Mouse (Mus musculus) megakaryocyte, embryonic 14.5 days (primary cell): ENCODE data around the gene Dzip1. TPM values are rescaled to one million over a fixed set of nuclear protein-coding genes. Genes with fewer than 3 reads are reported as not detected.
A peak's percentile ranks its signal among the peaks of the same experiment; 100 is the strongest.

ENCODE experiments used
- H3K27me3 ChIP-seq: replicated peaks from 2 replicates; pipeline ENCODE3; 2012; ENCODE audit warnings: inconsistent platforms
- H3K36me3 ChIP-seq: replicated peaks from 2 replicates; pipeline ENCODE3; 2012; ENCODE audit warnings: low read length, inconsistent platforms, mixed read lengths
- H3K4me1 ChIP-seq: 2 replicates; pipeline ENCODE4 v1.6.1; 2012; ENCODE audit warnings: inconsistent platforms
- H3K4me3 ChIP-seq: replicated peaks from 2 replicates; pipeline ENCODE3; 2012; ENCODE audit warnings: moderate library complexity, mild to moderate bottlenecking, inconsistent platforms
- H3K9me3 ChIP-seq: 2 replicates; pipeline ENCODE4 v1.6.1; 2012; ENCODE audit warnings: inconsistent platforms
- FLI1 ChIP-seq: IDR thresholded peaks from 2 replicates; pipeline ENCODE4 v1.6.1; 2012; ENCODE audit warnings: low read length, inconsistent platforms, mixed read lengths
- GATA1 ChIP-seq: IDR thresholded peaks from 3 replicates; pipeline ENCODE4 v1.6.1; 2012; ENCODE audit warnings: mixed read lengths, low read length, inconsistent platforms, borderline replicate concordance
- polyA plus RNA-seq: library from polyadenylated mRNA; stranded (reverse); fragments of >175 nt; gene quantifications from 2 replicates; pipeline ENCODE4 v1.2.3, GENCODE M21; 2012; ENCODE audit warnings: low replicate concordance; ENCODE audit not compliant: insufficient read depth

Dzip1 gene
- polyA plus RNA-seq, 1 experiment = 0.31 TPM

- H3K27me3 ChIP-seq = peaks cover 67% of the 10 kb centered on the region
Measured at GRCm38 (mm10) chr14:118856563-118856962, 68.7 kb downstream of the Dzip1 start.

GRCm38 (mm10) chr14:118855141-118855800 lies 70.0 kb downstream of the Dzip1 start:
- no peaks in the 10 kb centered on the region for H3K9me3 ChIP-seq

More at GRCm38 (mm10) chr14:118856563-118856962, 68.7 kb downstream of the Dzip1 start:
- TF ChIP-seq FLI1 = no peak
- no peaks in the 10 kb centered on the region for H3K9me3 ChIP-seq
- H3K4me3 ChIP-seq = no peak overlapping the region
- H3K4me1 ChIP-seq = peaks cover 19% of the 10 kb centered on the region
- no peaks in the 10 kb centered on the region for H3K36me3 ChIP-seq

GRCm38 (mm10) chr14:118854371-118855114 lies 70.7 kb downstream of the Dzip1 start:
- Histone ChIP-seq H3K9me3 (no peaks in the 10 kb centered on the region), H3K4me1 (peaks cover 29% of the 10 kb centered on the region), H3K4me3 (peak overlapping the region; percentile 90), H3K27me3 (peaks cover 62% of the 10 kb centered on the region), H3K36me3 (no peaks in the 10 kb centered on the region)
- TF ChIP-seq FLI1 (no peak), GATA1 (no peak)

More at GRCm38 (mm10) chr14:118855141-118855800, 70.0 kb downstream of the Dzip1 start:
- Histone ChIP-seq H3K36me3 (no peaks in the 10 kb centered on the region), H3K27me3 (peaks cover 66% of the 10 kb centered on the region), H3K4me1 (peaks cover 24% of the 10 kb centered on the region), H3K4me3 (peak overlapping the region; percentile 90)
- no peak for TF ChIP-seq FLI1

GRCm38 (mm10) chr14:118851496-118852107 lies 73.7 kb downstream of the Dzip1 start:
- Histone ChIP-seq H3K36me3 (no peaks in the 10 kb centered on the region), H3K4me1 (peaks cover 29% of the 10 kb centered on the region), H3K4me3 (no peak overlapping the region), H3K9me3 (no peaks in the 10 kb centered on the region), H3K27me3 (peaks cover 54% of the 10 kb centered on the region)
- TF ChIP-seq FLI1 (no peak), GATA1 (no peak)

- Histone ChIP-seq H3K4me1 (peaks cover 29% of the 10 kb centered on the region), H3K9me3 (no peaks in the 10 kb centered on the region), H3K36me3 (no peaks in the 10 kb centered on the region), H3K4me3 (peak overlapping the region; percentile 85), H3K27me3 (peaks cover 53% of the 10 kb centered on the region)
- TF ChIP-seq GATA1 (no peak), FLI1 (no peak)
Measured at GRCm38 (mm10) chr14:118850696-118851035, 74.6 kb downstream of the Dzip1 start.

GRCm38 (mm10) chr14:118850011-118850695 lies 75.1 kb downstream of the Dzip1 start:
- Histone ChIP-seq H3K36me3 (no peaks in the 10 kb centered on the region), H3K4me1 (peaks cover 26% of the 10 kb centered on the region), H3K27me3 (peaks cover 49% of the 10 kb centered on the region), H3K9me3 (no peaks in the 10 kb centered on the region), H3K4me3 (peak overlapping the region; percentile 85)
- no peak for TF ChIP-seq GATA1
- no peak for TF ChIP-seq FLI1

- no peak overlapping the region for H3K4me3 ChIP-seq
- H3K27me3 ChIP-seq = peaks cover 31% of the 10 kb centered on the region
- H3K36me3 ChIP-seq = no peaks in the 10 kb centered on the region
- H3K4me1 ChIP-seq = peaks cover 10% of the 10 kb centered on the region
- TF ChIP-seq FLI1 = no peak
- no peak for TF ChIP-seq GATA1
- H3K9me3 ChIP-seq = no peaks in the 10 kb centered on the region
Measured at GRCm38 (mm10) chr14:118848171-118848570, 77.1 kb downstream of the Dzip1 start.

GRCm38 (mm10) chr14:118846834-118847233 lies 78.4 kb downstream of the Dzip1 start:
- TF ChIP-seq GATA1 = no peak
- peaks cover 23% of the 10 kb centered on the region for H3K27me3 ChIP-seq

GRCm38 (mm10) chr14:118842353-118842752 lies 82.9 kb downstream of the Dzip1 start:
- Histone ChIP-seq H3K4me1 (no peaks in the 10 kb centered on the region; the same call in 1 of the 2 replicates), H3K4me3 (no peak overlapping the region), H3K36me3 (no peaks in the 10 kb centered on the region), H3K27me3 (peaks cover 25% of the 10 kb centered on the region), H3K9me3 (peaks cover 7% of the 10 kb centered on the region)
- no peak for TF ChIP-seq FLI1
- no peak for TF ChIP-seq GATA1

More at GRCm38 (mm10) chr14:118846834-118847233, 78.4 kb downstream of the Dzip1 start:
- Histone ChIP-seq H3K4me3 (peak overlapping the region; percentile 53), H3K4me1 (peaks cover 10% of the 10 kb centered on the region), H3K9me3 (no peaks in the 10 kb centered on the region), H3K36me3 (no peaks in the 10 kb centered on the region)
